Mouse (Mus musculus) embryonic fibroblast, embryonic 13.5 days (primary cell): ENCODE results near the gene Trpm6.

Experiments used
- CTCF ChIP-seq: IDR thresholded peaks from 2 replicates; pipeline ENCODE4 v1.5.1; 2011; ENCODE audit warnings: mild to moderate bottlenecking, control low read depth, low read length, moderate library complexity, borderline replicate concordance; ENCODE audit not compliant: insufficient read depth
- POLR2A ChIP-seq: IDR thresholded peaks from 2 replicates; pipeline ENCODE4 v1.6.1; 2011; ENCODE audit warnings: low read depth, mild to moderate bottlenecking, control low read depth, low read length, moderate library complexity

GRCm38 (mm10) chr19:18747379-18747778, 2.4 kb upstream of the Trpm6 start:
- TF ChIP-seq CTCF: no peak
- TF ChIP-seq POLR2A: no peak
